Mouse (Mus musculus) CH12.LX (cell line): ENCODE data around the gene Rapgef6.

ENCODE experiments used
- CTCF ChIP-seq, 2 experiments: IDR thresholded peaks in 1 of 2; conservative IDR thresholded peaks in 1 of 2; 2 replicates each; pipeline ENCODE4 v1.5.1; 2011 to 2012; ENCODE audit warnings: low read depth in 2 of 2, low read length in 2 of 2, improper control_type of control experiment in 1 of 2, inconsistent platforms in 1 of 2, mild to moderate bottlenecking in 1 of 2, moderate library complexity in 1 of 2
- E2F4 ChIP-seq: IDR thresholded peaks from 2 replicates; pipeline ENCODE4 v1.6.1; 2011; ENCODE audit warnings: low read depth, low read length, improper control_type of control experiment; ENCODE audit not compliant: insufficient replicate concordance
- ELF1 ChIP-seq: IDR thresholded peaks from 2 replicates; pipeline ENCODE4 v1.6.1; 2014; ENCODE audit warnings: low read depth, mild to moderate bottlenecking, inconsistent platforms, low read length, improper control_type of control experiment
- EP300 ChIP-seq: IDR thresholded peaks from 2 replicates; pipeline ENCODE4 v1.6.1; 2011; ENCODE audit warnings: low read length, improper control_type of control experiment
- GABPA ChIP-seq: IDR thresholded peaks from 2 replicates; pipeline ENCODE4 v1.6.1; 2012; ENCODE audit warnings: low read depth, low read length, improper control_type of control experiment, inconsistent platforms; ENCODE audit not compliant: insufficient replicate concordance
- MYC ChIP-seq: IDR thresholded peaks from 2 replicates; pipeline ENCODE4 v1.6.1; 2011; ENCODE audit warnings: low read depth, mild to moderate bottlenecking, improper control_type of control experiment, low read length
- POLR2A ChIP-seq: IDR thresholded peaks from 2 replicates; pipeline ENCODE4 v1.6.1; 2011; ENCODE audit warnings: low read depth, mild to moderate bottlenecking, improper control_type of control experiment, low read length
- POLR2AphosphoS2 ChIP-seq: IDR thresholded peaks from 2 replicates; pipeline ENCODE4 v1.6.1; 2011; ENCODE audit warnings: low read depth, low read length, improper control_type of control experiment

DNA sequence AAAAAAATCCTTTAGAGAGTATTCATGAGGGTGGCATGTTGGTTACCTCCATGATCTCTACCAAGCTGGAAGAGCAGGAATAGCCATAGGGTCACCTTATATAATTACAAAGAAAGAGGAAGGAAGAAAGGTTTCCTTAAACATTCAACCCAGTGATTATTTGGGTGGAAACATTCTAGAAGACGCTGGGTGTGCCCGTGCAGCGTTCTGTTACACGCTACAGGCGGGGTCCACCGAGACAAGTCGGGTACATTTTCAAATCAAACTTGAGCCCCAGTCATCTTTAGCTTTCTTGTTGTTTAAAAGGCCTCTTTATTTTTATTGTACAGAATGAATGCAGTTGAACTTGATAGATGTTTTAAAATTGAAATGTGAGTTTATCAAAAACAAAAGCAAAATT lies 176.0 kb downstream of the Rapgef6 start:
- TF ChIP-seq CTCF (conservative IDR thresholded peaks at IDR 0.05 in 1 of 2, IDR thresholded peaks at IDR 0.05 in 1 of 2; ENCODE audit: low read depth in 2 of 2, low read length in 2 of 2), result no peak
- no peak for TF ChIP-seq MYC
- no peak for TF ChIP-seq EP300
- TF ChIP-seq POLR2A, result no peak
- TF ChIP-seq ELF1, result no peak
- no peak for TF ChIP-seq E2F4
- TF ChIP-seq POLR2AphosphoS2, result no peak
- no peak for TF ChIP-seq GABPA
